In genomic region chr5:100360296-100360695, GRCm38 (mm10) we compare ENCODE assay signal across 29 mouse cellular contexts.
"Had no signal": no experiment of that assay in that cellular context is flagged by ENCODE, and none has a peak within 500 bp of the region (broad histone marks: within the 10 kb centered on the region; RNA-seq: fewer than 3 reads in every experiment).

No protein-coding gene starts in this region.

- ATAC-seq: forebrain, embryonic 13.5 days; forebrain, embryonic 14.5 days; forebrain, embryonic 15.5 days; forebrain, embryonic 16.5 days had no signal

- H3K9me3 ChIP-seq: embryonic facial prominence, embryonic 10.5 days; embryonic facial prominence, embryonic 12.5 days; embryonic facial prominence, embryonic 13.5 days; embryonic facial prominence, embryonic 15.5 days; forebrain, embryonic 10.5 days; forebrain, embryonic 12.5 days; forebrain, embryonic 13.5 days; forebrain, embryonic 15.5 days had no signal

- DNase-seq: cerebellum, adult 2 months; cerebellum, adult 8-10 months; cerebellum, adult 9-10 months; cerebellum, adult 9-11 months; cerebellum, postnatal 10 days; cerebellum, postnatal 14 days; cerebellum, postnatal 25 days; cerebellum, postnatal 36 days; embryo, embryonic 11 days; forebrain, postnatal 0 days; gastrocnemius, adult 2 months; gastrocnemius, postnatal 10 days; gastrocnemius, postnatal 14 days; gastrocnemius, postnatal 25 days; gastrocnemius, postnatal 36 days; heart, adult 11 months; heart, adult 18-20 months; heart, adult 2 months had no signal

- H3K27me3 ChIP-seq: embryonic facial prominence, embryonic 12.5 days; embryonic facial prominence, embryonic 13.5 days; embryonic facial prominence, embryonic 15.5 days; forebrain, embryonic 12.5 days; forebrain, embryonic 13.5 days; forebrain, embryonic 15.5 days had no signal

- H3K4me1 ChIP-seq: embryonic facial prominence, embryonic 15.5 days; forebrain, embryonic 13.5 days had no signal

- H3K4me3 ChIP-seq: embryonic facial prominence, embryonic 10.5 days; embryonic facial prominence, embryonic 12.5 days; embryonic facial prominence, embryonic 13.5 days; embryonic facial prominence, embryonic 15.5 days; erythroblast, embryonic 14.5 days; forebrain, embryonic 10.5 days; forebrain, embryonic 12.5 days; forebrain, embryonic 13.5 days; forebrain, embryonic 15.5 days; gastrocnemius, adult 2 months; heart, adult 2 months had no signal

- H3K27ac ChIP-seq: embryonic facial prominence, embryonic 10.5 days; embryonic facial prominence, embryonic 12.5 days; embryonic facial prominence, embryonic 13.5 days; embryonic facial prominence, embryonic 15.5 days; forebrain, embryonic 10.5 days; forebrain, embryonic 12.5 days; forebrain, embryonic 13.5 days; forebrain, embryonic 15.5 days; gastrocnemius, adult 2 months; heart, adult 2 months had no signal

- H3K9ac ChIP-seq: embryonic facial prominence, embryonic 12.5 days; embryonic facial prominence, embryonic 13.5 days; embryonic facial prominence, embryonic 15.5 days; forebrain, embryonic 12.5 days; forebrain, embryonic 13.5 days; forebrain, embryonic 15.5 days; forebrain, postnatal 0 days had no signal

- H3K4me2 ChIP-seq: embryonic facial prominence, embryonic 12.5 days; embryonic facial prominence, embryonic 13.5 days; embryonic facial prominence, embryonic 15.5 days; forebrain, embryonic 12.5 days; forebrain, embryonic 13.5 days; forebrain, embryonic 15.5 days had no signal
